Mouse (Mus musculus) kidney, embryonic 14.5 days (tissue): ENCODE data around the gene Pde5a. TPM values are rescaled to one million over a fixed set of nuclear protein-coding genes. Genes with fewer than 3 reads are reported as not detected.

Experiments used
- ATAC-seq: fragments of 200-750 bp; cut with Nextera tagmentation; 2 replicates; pipeline ENCODE4 v1.8.0; 2017; ENCODE audit warnings: moderate number of reproducible peaks, mild to moderate bottlenecking, moderate TSS enrichment, moderate library complexity; ENCODE audit not compliant: low FRiP score, low TSS enrichment
- H3K27ac ChIP-seq: fragments of 300-500 bp; sonication (generic); 2 replicates; pipeline ENCODE4 v1.5.1; 2014; ENCODE audit warnings: low read depth, mild to moderate bottlenecking, low read length, moderate library complexity, mixed read lengths
- H3K27me3 ChIP-seq: fragments of 300-500 bp; sonication (generic); 2 replicates; pipeline ENCODE4 v1.6.1; 2014; ENCODE audit warnings: mild to moderate bottlenecking, low read length; ENCODE audit not compliant: control insufficient read depth, insufficient read depth
- H3K36me3 ChIP-seq: fragments of 300-500 bp; sonication (generic); 2 replicates; pipeline ENCODE4 v1.6.1; 2014; ENCODE audit warnings: low read length, mixed read lengths; ENCODE audit not compliant: control insufficient read depth, insufficient read depth
- H3K4me1 ChIP-seq: fragments of 300-500 bp; sonication (generic); 2 replicates; pipeline ENCODE4 v1.6.1; 2014; ENCODE audit warnings: low read length, mixed read lengths; ENCODE audit not compliant: control insufficient read depth, insufficient read depth
- H3K4me2 ChIP-seq: fragments of 300-500 bp; sonication (generic); replicated peaks from 2 replicates; pipeline ENCODE4 v1.6.1; 2014; ENCODE audit warnings: low read depth, mild to moderate bottlenecking, low read length
- H3K4me3 ChIP-seq: fragments of 300-500 bp; sonication (generic); 2 replicates; pipeline ENCODE4 v1.5.1; 2014; ENCODE audit warnings: mild to moderate bottlenecking, low read length
- H3K9ac ChIP-seq: fragments of 300-500 bp; sonication (generic); 2 replicates; pipeline ENCODE4 v1.6.1; 2014; ENCODE audit warnings: low read depth, mild to moderate bottlenecking, low read length, moderate library complexity
- H3K9me3 ChIP-seq: fragments of 300-500 bp; sonication (generic); 2 replicates; pipeline ENCODE4 v1.6.1; 2016; ENCODE audit warnings: low read length; ENCODE audit not compliant: control insufficient read depth
- WGBS: fragments of 180-500 bp; shearing (Covaris S2); extraction: QIAGEN DNeasy Blood & Tissue Kit; methylation state at CpG from one replicate; pipeline ENCODE4 v1.1.7; 2014; 5-methylcytosine and 5-hydroxymethylcytosine counted together
- polyA plus RNA-seq: library from polyadenylated mRNA; unstranded; fragments of >200 nt; fragmentation: Nextera tagmentation; extraction: Ambion mirVana; gene quantifications from 2 replicates; pipeline ENCODE4 v1.2.1, GENCODE M21; 2014

The Pde5a gene
- polyA plus RNA-seq, 1 experiment from 2014 or later: 7.4 TPM

- no peak overlapping the region for H3K4me2 ChIP-seq
- WGBS: 93% methylated on average over 9 of the region's 9 CpGs
- no peaks in the 10 kb centered on the region for H3K4me1 ChIP-seq
- H3K27ac ChIP-seq: no peak overlapping the region
- no peak overlapping the region for H3K9ac ChIP-seq
- peaks cover 21% of the 10 kb centered on the region for H3K9me3 ChIP-seq
- no peak overlapping the region for H3K4me3 ChIP-seq
- ATAC-seq: no peak
- no peaks in the 10 kb centered on the region for H3K27me3 ChIP-seq
- H3K36me3 ChIP-seq: no peaks in the 10 kb centered on the region; the same call in 1 of the 2 replicates
These were observed 59.6 kb downstream of the Pde5a start for GRCm38 (mm10) chr3:122788314-122788713.

- 89% methylated on average over 6 of the region's 6 CpGs for WGBS
- H3K9ac ChIP-seq: no peak overlapping the region
These were observed 60.8 kb downstream of the Pde5a start for GRCm38 (mm10) chr3:122789544-122789943.

GRCm38 (mm10) chr3:122800050-122800449 lies 71.3 kb downstream of the Pde5a start:
- H3K36me3 ChIP-seq: 0 out of 2 replicates have a peak, but pooled peaks cover 6% of the 10 kb centered on the region
- H3K9ac ChIP-seq: no peak overlapping the region
- H3K9me3 ChIP-seq: no peaks in the 10 kb centered on the region
- 80% methylated on average over 6 of the region's 6 CpGs for WGBS
- H3K27ac ChIP-seq: no peak overlapping the region
- no peaks in the 10 kb centered on the region for H3K27me3 ChIP-seq
- no peak overlapping the region for H3K4me3 ChIP-seq
- no peak for ATAC-seq
- H3K4me1 ChIP-seq: no peaks in the 10 kb centered on the region
- no peak overlapping the region for H3K4me2 ChIP-seq

More at GRCm38 (mm10) chr3:122789544-122789943, 60.8 kb downstream of the Pde5a start:
- H3K4me3 ChIP-seq: no peak overlapping the region
- peaks cover 21% of the 10 kb centered on the region for H3K9me3 ChIP-seq
- H3K4me1 ChIP-seq: no peaks in the 10 kb centered on the region
- ATAC-seq: no peak
- no peaks in the 10 kb centered on the region for H3K27me3 ChIP-seq
- no peak overlapping the region for H3K4me2 ChIP-seq
- no peak overlapping the region for H3K27ac ChIP-seq
- H3K36me3 ChIP-seq: no peaks in the 10 kb centered on the region; the same call in 1 of the 2 replicates

GRCm38 (mm10) chr3:122800553-122801435 lies 72.0 kb downstream of the Pde5a start:
- Histone ChIP-seq H3K36me3 (0 out of 2 replicates have a peak, but pooled peaks cover 6% of the 10 kb centered on the region), H3K4me3 (no peak overlapping the region), H3K27me3 (no peaks in the 10 kb centered on the region), H3K9ac (no peak overlapping the region), H3K4me2 (no peak overlapping the region), H3K4me1 (no peaks in the 10 kb centered on the region), H3K9me3 (no peaks in the 10 kb centered on the region), H3K27ac (no peak overlapping the region)
- WGBS: 54% methylated on average over 10 of the region's 10 CpGs
- ATAC-seq: 0 out of 2 replicates have a peak, but pooled peaks have one; percentile 28

GRCm38 (mm10) chr3:122801436-122802221 lies 72.9 kb downstream of the Pde5a start:
- 0 out of 2 replicates have a peak, but pooled peaks cover 6% of the 10 kb centered on the region for H3K36me3 ChIP-seq

GRCm38 (mm10) chr3:122807313-122807712 lies 78.6 kb downstream of the Pde5a start:
- no peak overlapping the region for H3K4me2 ChIP-seq
- H3K27ac ChIP-seq: no peak overlapping the region
- WGBS: 95% methylated on average over 8 of the region's 8 CpGs
- H3K4me1 ChIP-seq: no peaks in the 10 kb centered on the region
- H3K9me3 ChIP-seq: no peaks in the 10 kb centered on the region
- no peak for ATAC-seq
- no peaks in the 10 kb centered on the region for H3K27me3 ChIP-seq
- no peak overlapping the region for H3K9ac ChIP-seq
- no peak overlapping the region for H3K4me3 ChIP-seq
- H3K36me3 ChIP-seq: 0 out of 2 replicates have a peak, but pooled peaks cover 4% of the 10 kb centered on the region

More at GRCm38 (mm10) chr3:122801436-122802221, 72.9 kb downstream of the Pde5a start:
- H3K27ac ChIP-seq: no peak overlapping the region
- H3K9ac ChIP-seq: no peak overlapping the region
- no peak for ATAC-seq
- no peaks in the 10 kb centered on the region for H3K4me1 ChIP-seq
- WGBS: 88% methylated on average over 15 of the region's 15 CpGs
- H3K9me3 ChIP-seq: no peaks in the 10 kb centered on the region
- H3K4me3 ChIP-seq: no peak overlapping the region
- H3K4me2 ChIP-seq: no peak overlapping the region
- H3K27me3 ChIP-seq: no peaks in the 10 kb centered on the region

GRCm38 (mm10) chr3:122810090-122810863 lies 81.5 kb downstream of the Pde5a start:
- ATAC-seq: no peak

GRCm38 (mm10) chr3:122810986-122811385 lies 82.2 kb downstream of the Pde5a start:
- no peaks in the 10 kb centered on the region for H3K27me3 ChIP-seq
- no peak for ATAC-seq
- no peak overlapping the region for H3K9ac ChIP-seq
- no peaks in the 10 kb centered on the region for H3K36me3 ChIP-seq
- H3K9me3 ChIP-seq: no peaks in the 10 kb centered on the region
- no peak overlapping the region for H3K4me2 ChIP-seq
- no peaks in the 10 kb centered on the region for H3K4me1 ChIP-seq
- WGBS: 90% methylated on average over 5 of the region's 5 CpGs
- no peak overlapping the region for H3K27ac ChIP-seq
- H3K4me3 ChIP-seq: no peak overlapping the region

More at GRCm38 (mm10) chr3:122810090-122810863, 81.5 kb downstream of the Pde5a start:
- WGBS: 91% methylated on average over 2 of the region's 2 CpGs
- H3K27ac ChIP-seq: no peak overlapping the region
- H3K9me3 ChIP-seq: no peaks in the 10 kb centered on the region
- H3K4me3 ChIP-seq: no peak overlapping the region
- H3K4me2 ChIP-seq: no peak overlapping the region
- no peaks in the 10 kb centered on the region for H3K36me3 ChIP-seq
- no peaks in the 10 kb centered on the region for H3K27me3 ChIP-seq
- no peaks in the 10 kb centered on the region for H3K4me1 ChIP-seq
- no peak overlapping the region for H3K9ac ChIP-seq
